Mouse (Mus musculus) forebrain, embryonic 12.5 days (tissue): Measurements from ENCODE around the gene Trim2. TPM values are rescaled to one million over a fixed set of nuclear protein-coding genes. Genes with fewer than 3 reads are reported as not detected.

Experiments used
- ATAC-seq: fragments of 200-750 bp; cut with Nextera tagmentation; 2 replicates; pipeline ENCODE4 v1.8.0; 2017; ENCODE audit warnings: moderate TSS enrichment; ENCODE audit not compliant: low FRiP score
- H3K27ac ChIP-seq: fragments of 300-500 bp; sonication (generic); 2 replicates; pipeline ENCODE4 v1.5.1; 2016; ENCODE audit warnings: mild to moderate bottlenecking
- H3K27me3 ChIP-seq: fragments of 300-500 bp; sonication (generic); 2 replicates; pipeline ENCODE4 v1.6.1; 2016; ENCODE audit warnings: mild to moderate bottlenecking
- H3K36me3 ChIP-seq: fragments of 300-500 bp; sonication (generic); replicated peaks from 2 replicates; pipeline ENCODE4 v1.6.1; 2016; ENCODE audit warnings: mild to moderate bottlenecking
- H3K4me1 ChIP-seq: fragments of 300-500 bp; sonication (generic); 2 replicates; pipeline ENCODE4 v1.6.1; 2016
- H3K4me2 ChIP-seq: fragments of 300-500 bp; sonication (generic); 2 replicates; pipeline ENCODE4 v1.6.1; 2016; ENCODE audit warnings: mild to moderate bottlenecking, moderate library complexity
- H3K4me3 ChIP-seq: fragments of 300-500 bp; sonication (generic); replicated peaks from 2 replicates; pipeline ENCODE4 v1.5.1; 2016; ENCODE audit warnings: mild to moderate bottlenecking
- H3K9ac ChIP-seq: fragments of 300-500 bp; sonication (generic); 2 replicates; pipeline ENCODE4 v1.6.1; 2016; ENCODE audit warnings: mild to moderate bottlenecking
- H3K9me3 ChIP-seq: fragments of 300-500 bp; sonication (generic); 2 replicates; pipeline ENCODE4 v1.6.1; 2016
- WGBS: fragments of 180-500 bp; shearing (Covaris S2); methylation state at CpG from one replicate; pipeline ENCODE4 v1.1.7; 2016; 5-methylcytosine and 5-hydroxymethylcytosine counted together
- polyA plus RNA-seq: library from polyadenylated mRNA; unstranded; fragments of >200 nt; fragmentation: Nextera tagmentation; extraction: Ambion mirVana; gene quantifications from 2 replicates; pipeline ENCODE4 v1.2.1, GENCODE M21; 2016

Gene Trim2
- polyA plus RNA-seq, 1 experiment from 2014 or later, result 107 TPM

- no peak for ATAC-seq
- Histone ChIP-seq H3K4me3 (no peak overlapping the region), H3K36me3 (no peaks in the 10 kb centered on the region), H3K27me3 (no peaks in the 10 kb centered on the region), H3K27ac (no peak overlapping the region), H3K9me3 (no peaks in the 10 kb centered on the region), H3K9ac (no peak overlapping the region), H3K4me2 (no peak overlapping the region), H3K4me1 (peaks cover 21% of the 10 kb centered on the region)
- WGBS, result 78% methylated on average over 4 of the region's 4 CpGs
Observed at GRCm38 (mm10) chr3:84275124-84275523, 31.6 kb downstream of the Trim2 start.

- H3K9me3 ChIP-seq, result no peaks in the 10 kb centered on the region
- ATAC-seq, result no peak
- no peaks in the 10 kb centered on the region for H3K27me3 ChIP-seq
- no peak overlapping the region for H3K4me3 ChIP-seq
- no peak overlapping the region for H3K4me2 ChIP-seq
- WGBS, result 85% methylated on average over 10 of the region's 10 CpGs
- H3K9ac ChIP-seq, result no peak overlapping the region
- no peaks in the 10 kb centered on the region for H3K36me3 ChIP-seq
- peaks cover 34% of the 10 kb centered on the region for H3K4me1 ChIP-seq
- H3K27ac ChIP-seq, result no peak overlapping the region
Observed at GRCm38 (mm10) chr3:84272293-84273015, 34.2 kb downstream of the Trim2 start.

DNA sequence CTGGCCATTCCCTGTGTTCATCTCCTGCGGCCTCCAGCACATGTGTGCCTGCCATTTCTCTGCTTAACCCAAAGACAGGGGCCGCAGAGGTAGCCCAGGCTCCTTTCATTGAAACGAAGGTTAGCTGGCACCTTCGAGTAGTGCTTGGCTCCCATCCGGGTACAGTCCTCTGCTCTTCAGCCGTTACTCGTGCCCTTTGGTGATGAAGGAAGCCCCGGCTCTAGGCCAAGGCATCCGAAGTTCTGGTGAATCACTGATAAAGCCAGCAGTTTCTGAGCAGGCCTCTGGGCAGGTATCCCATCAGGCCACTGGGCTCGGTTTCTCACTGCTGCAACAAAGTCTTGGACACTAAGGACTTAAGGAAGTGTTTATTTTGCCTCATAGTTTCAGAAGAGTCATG lies 34.9 kb downstream of the Trim2 start:
- no peak overlapping the region for H3K9ac ChIP-seq
- H3K4me1 ChIP-seq, result peaks cover 37% of the 10 kb centered on the region
- H3K4me3 ChIP-seq, result no peak overlapping the region
- no peaks in the 10 kb centered on the region for H3K36me3 ChIP-seq
- no peak overlapping the region for H3K4me2 ChIP-seq
- no peak overlapping the region for H3K27ac ChIP-seq
- H3K27me3 ChIP-seq, result no peaks in the 10 kb centered on the region
- no peak for ATAC-seq
- H3K9me3 ChIP-seq, result no peaks in the 10 kb centered on the region
- WGBS, result 93% methylated on average over 10 of the region's 10 CpGs

GRCm38 (mm10) chr3:84271058-84271457 lies 35.6 kb downstream of the Trim2 start:
- no peaks in the 10 kb centered on the region for H3K9me3 ChIP-seq
- no peak overlapping the region for H3K9ac ChIP-seq
- WGBS, result 67% methylated on average over 6 of the region's 6 CpGs
- no peak overlapping the region for H3K4me3 ChIP-seq
- ATAC-seq, result peak; percentile 13
- H3K4me2 ChIP-seq, result no peak overlapping the region
- H3K27me3 ChIP-seq, result peaks cover 5% of the 10 kb centered on the region; the same call in 1 of the 2 replicates
- H3K27ac ChIP-seq, result 0 out of 2 replicates have a peak overlapping the region, but pooled peaks have one; percentile 46
- H3K36me3 ChIP-seq, result no peaks in the 10 kb centered on the region
- H3K4me1 ChIP-seq, result peaks cover 41% of the 10 kb centered on the region

DNA sequence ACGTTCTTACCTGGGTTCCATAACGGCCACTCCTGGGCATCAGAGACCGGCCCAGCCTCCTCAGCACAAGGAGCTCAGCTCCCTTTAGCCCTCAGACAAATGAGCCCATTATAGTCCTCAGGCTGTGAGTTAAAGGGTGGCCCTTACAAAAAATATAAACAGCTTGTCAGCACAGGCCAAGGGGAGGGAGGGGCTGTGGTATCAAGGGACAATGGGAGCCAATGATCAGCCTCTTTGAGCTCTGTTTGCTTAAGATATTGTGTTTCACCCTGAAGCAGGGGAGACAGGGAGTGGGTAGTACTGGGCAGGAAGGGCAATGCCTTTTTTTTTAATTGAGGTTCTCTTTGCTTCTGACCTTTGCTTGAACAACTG lies 36.1 kb downstream of the Trim2 start:
- Histone ChIP-seq H3K4me1 (peaks cover 45% of the 10 kb centered on the region), H3K27me3 (peaks cover 9% of the 10 kb centered on the region; the same call in 1 of the 2 replicates), H3K36me3 (no peaks in the 10 kb centered on the region), H3K4me2 (peak overlapping the region; percentile 45), H3K4me3 (peak overlapping the region; percentile 23; the same call in 1 of the 2 replicates), H3K9ac (peak overlapping the region; percentile 29; the same call in 1 of the 2 replicates), H3K9me3 (no peaks in the 10 kb centered on the region), H3K27ac (0 out of 2 replicates have a peak overlapping the region, but pooled peaks have one; percentile 46)
- WGBS, result 1% methylated on average over 3 of the region's 3 CpGs
- ATAC-seq, result peak; percentile 71

DNA sequence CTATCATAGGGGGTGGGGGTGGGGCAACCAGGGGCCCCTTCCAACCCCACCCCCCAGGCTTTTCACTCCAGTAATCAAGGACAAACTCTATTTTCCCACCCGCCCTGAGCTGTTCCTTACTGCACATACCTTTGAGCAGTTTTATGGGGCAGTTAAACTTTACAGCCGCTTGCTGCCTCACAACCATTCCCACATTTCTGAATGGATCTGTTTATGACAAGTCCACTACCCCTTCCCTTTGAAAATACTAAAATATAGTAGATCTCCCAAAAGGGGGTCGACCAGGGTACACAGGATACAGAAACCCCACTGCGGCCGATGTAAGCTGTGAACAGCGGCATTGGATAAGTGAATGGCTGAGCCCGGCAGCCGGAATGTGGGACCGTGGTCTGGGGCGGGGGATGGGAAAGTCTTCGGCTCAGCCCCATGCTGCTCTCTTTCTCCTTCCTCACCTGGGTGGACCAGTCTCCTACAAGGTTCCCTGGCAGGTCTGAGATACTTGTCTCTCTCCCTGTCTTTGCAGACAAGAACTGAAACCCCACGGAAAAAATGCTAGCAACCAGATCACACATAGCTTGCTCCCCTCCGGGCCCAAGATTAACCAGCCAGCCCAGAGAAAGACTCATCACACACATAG lies 36.6 kb downstream of the Trim2 start:
- WGBS, result 12% methylated on average over 13 of the region's 13 CpGs
- peak; percentile 63 for ATAC-seq
- peak overlapping the region; percentile 29; the same call in 1 of the 2 replicates for H3K9ac ChIP-seq
- H3K36me3 ChIP-seq, result no peaks in the 10 kb centered on the region
- peak overlapping the region; percentile 45 for H3K4me2 ChIP-seq
- H3K9me3 ChIP-seq, result no peaks in the 10 kb centered on the region
- H3K27ac ChIP-seq, result 0 out of 2 replicates have a peak overlapping the region, but pooled peaks have one; percentile 46
- H3K4me3 ChIP-seq, result peak overlapping the region; percentile 23
- peaks cover 50% of the 10 kb centered on the region for H3K4me1 ChIP-seq
- H3K27me3 ChIP-seq, result peaks cover 10% of the 10 kb centered on the region; the same call in 1 of the 2 replicates

DNA sequence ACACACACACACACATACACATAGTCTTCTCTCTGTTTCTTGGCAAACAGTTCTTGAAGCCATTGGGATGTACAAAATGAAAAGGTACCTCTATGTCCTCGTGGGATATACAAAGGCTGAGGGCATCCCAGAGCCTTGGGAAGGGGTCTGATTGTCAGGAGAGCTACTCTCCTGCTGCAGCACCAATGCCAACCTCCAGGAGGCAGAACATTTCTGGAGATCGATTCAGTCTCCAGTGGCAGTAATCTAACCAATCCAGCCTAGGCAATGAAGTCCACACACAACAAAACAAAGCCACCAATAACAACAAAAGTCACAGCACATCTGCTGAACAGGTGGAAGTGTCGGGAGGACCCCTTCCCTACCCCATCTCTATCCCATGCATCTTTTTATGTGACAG lies 38.2 kb downstream of the Trim2 start:
- Histone ChIP-seq H3K9ac (no peak overlapping the region), H3K36me3 (no peaks in the 10 kb centered on the region), H3K4me3 (no peak overlapping the region), H3K27ac (no peak overlapping the region), H3K27me3 (peaks cover 10% of the 10 kb centered on the region; the same call in 1 of the 2 replicates), H3K4me2 (no peak overlapping the region), H3K9me3 (no peaks in the 10 kb centered on the region), H3K4me1 (peaks cover 66% of the 10 kb centered on the region)
- ATAC-seq, result no peak
- WGBS, result 64% methylated on average over 3 of the region's 3 CpGs

- H3K4me3 ChIP-seq, result no peak overlapping the region
- no peak overlapping the region for H3K27ac ChIP-seq
- no peaks in the 10 kb centered on the region for H3K9me3 ChIP-seq
- WGBS, result 74% methylated on average over 3 of the region's 3 CpGs
- H3K27me3 ChIP-seq, result peaks cover 22% of the 10 kb centered on the region
- no peaks in the 10 kb centered on the region for H3K36me3 ChIP-seq
- H3K4me2 ChIP-seq, result no peak overlapping the region
- H3K9ac ChIP-seq, result no peak overlapping the region
- no peak for ATAC-seq
- peaks cover 72% of the 10 kb centered on the region for H3K4me1 ChIP-seq
Observed at GRCm38 (mm10) chr3:84266391-84266931, 40.2 kb downstream of the Trim2 start.

GRCm38 (mm10) chr3:84265084-84265483 lies 41.6 kb downstream of the Trim2 start:
- Histone ChIP-seq H3K4me1 (peaks cover 72% of the 10 kb centered on the region), H3K9me3 (no peaks in the 10 kb centered on the region), H3K4me2 (no peak overlapping the region), H3K9ac (no peak overlapping the region), H3K36me3 (no peaks in the 10 kb centered on the region), H3K27me3 (peaks cover 29% of the 10 kb centered on the region), H3K27ac (0 out of 2 replicates have a peak overlapping the region, but pooled peaks have one; percentile 56), H3K4me3 (no peak overlapping the region)
- no peak for ATAC-seq
- 79% methylated on average over 1 of the region's 1 CpGs for WGBS

- Histone ChIP-seq H3K27ac (peak overlapping the region; percentile 56; the same call in 1 of the 2 replicates), H3K4me1 (peaks cover 69% of the 10 kb centered on the region), H3K4me3 (no peak overlapping the region), H3K36me3 (no peaks in the 10 kb centered on the region), H3K27me3 (peaks cover 29% of the 10 kb centered on the region), H3K9ac (no peak overlapping the region), H3K4me2 (no peak overlapping the region), H3K9me3 (no peaks in the 10 kb centered on the region)
- WGBS, result 57% methylated on average over 2 of the region's 2 CpGs
- ATAC-seq, result no peak
Observed at GRCm38 (mm10) chr3:84264395-84264794, 42.3 kb downstream of the Trim2 start.

- Histone ChIP-seq H3K9me3 (no peaks in the 10 kb centered on the region), H3K4me2 (no peak overlapping the region), H3K27me3 (peaks cover 37% of the 10 kb centered on the region), H3K4me1 (peaks cover 78% of the 10 kb centered on the region), H3K4me3 (no peak overlapping the region), H3K9ac (no peak overlapping the region), H3K36me3 (no peaks in the 10 kb centered on the region), H3K27ac (no peak overlapping the region)
- WGBS, result 84% methylated on average over 3 of the region's 3 CpGs
- ATAC-seq, result no peak
Observed at GRCm38 (mm10) chr3:84262804-84263203, 43.9 kb downstream of the Trim2 start.

GRCm38 (mm10) chr3:84261863-84262262 lies 44.8 kb downstream of the Trim2 start:
- WGBS, result 85% methylated on average over 6 of the region's 6 CpGs
- Histone ChIP-seq H3K27ac (no peak overlapping the region), H3K36me3 (no peaks in the 10 kb centered on the region), H3K9me3 (no peaks in the 10 kb centered on the region), H3K4me2 (no peak overlapping the region), H3K4me3 (no peak overlapping the region), H3K27me3 (peaks cover 41% of the 10 kb centered on the region), H3K4me1 (peaks cover 80% of the 10 kb centered on the region), H3K9ac (no peak overlapping the region)
- ATAC-seq, result no peak
